Mouse (Mus musculus) kidney, postnatal 0 days (tissue): ENCODE measurements around the gene Efcc1. TPM values are rescaled to one million over a fixed set of nuclear protein-coding genes. Genes with fewer than 3 reads are reported as not detected.

ENCODE experiments used
- ATAC-seq: fragments of 200-750 bp; cut with Nextera tagmentation; replicated peaks from 2 replicates; pipeline ENCODE4 v1.8.0; 2017; ENCODE audit warnings: low read depth, moderate number of reproducible peaks, moderate TSS enrichment, moderate library complexity; ENCODE audit not compliant: low FRiP score
- DNase-seq: peaks from one replicate; pipeline ENCODE4 v3.0.0-alpha.2; 2016; ENCODE audit warnings: low spot score
- H3K27ac ChIP-seq: fragments of 300-500 bp; sonication (generic); 2 replicates; pipeline ENCODE4 v1.5.1; 2014; ENCODE audit warnings: mild to moderate bottlenecking
- H3K27me3 ChIP-seq: fragments of 300-500 bp; sonication (generic); 2 replicates; pipeline ENCODE4 v1.6.1; 2014; ENCODE audit warnings: low read length, mixed read lengths; ENCODE audit not compliant: insufficient read depth
- H3K36me3 ChIP-seq: fragments of 300-500 bp; sonication (generic); 2 replicates; pipeline ENCODE4 v1.6.1; 2014; ENCODE audit warnings: low read length, mixed read lengths; ENCODE audit not compliant: insufficient read depth
- H3K4me1 ChIP-seq: fragments of 300-500 bp; sonication (generic); replicated peaks from 2 replicates; pipeline ENCODE4 v1.6.1; 2014; ENCODE audit warnings: antibody characterized with exemption, low read length, mixed read lengths; ENCODE audit not compliant: insufficient read depth
- H3K4me2 ChIP-seq: fragments of 300-500 bp; sonication (generic); 2 replicates; pipeline ENCODE4 v1.6.1; 2014; ENCODE audit warnings: mild to moderate bottlenecking, low read length, moderate library complexity, mixed read lengths
- H3K4me3 ChIP-seq: fragments of 300-500 bp; sonication (generic); replicated peaks from 2 replicates; pipeline ENCODE4 v1.5.1; 2014; ENCODE audit warnings: low read depth, low read length
- H3K9ac ChIP-seq: fragments of 300-500 bp; sonication (generic); 2 replicates; pipeline ENCODE4 v1.6.1; 2014; ENCODE audit warnings: low read depth, low read length
- H3K9me3 ChIP-seq: fragments of 300-500 bp; sonication (generic); replicated peaks from 2 replicates; pipeline ENCODE4 v1.6.1; 2016; ENCODE audit warnings: low read length, inconsistent platforms, mixed read lengths
- CTCF ChIP-seq: IDR thresholded peaks from 2 replicates; pipeline ENCODE4 v1.5.1; 2016; ENCODE audit warnings: antibody characterized with exemption, low read depth, mild to moderate bottlenecking, moderate library complexity
- WGBS: fragments of 180-500 bp; shearing (Covaris S2); extraction: QIAGEN DNeasy Blood & Tissue Kit; methylation state at CpG from one replicate; pipeline ENCODE4 v1.1.7; 2014; 5-methylcytosine and 5-hydroxymethylcytosine counted together
- polyA plus RNA-seq: library from polyadenylated mRNA; unstranded; fragments of >200 nt; fragmentation: Nextera tagmentation; extraction: Ambion mirVana; gene quantifications from 2 replicates; pipeline ENCODE4 v1.2.1, GENCODE M21; 2015

Gene Efcc1
- polyA plus RNA-seq, 1 experiment from 2014 or later = 2.0 TPM

GRCm38 (mm10) chr6:87748078-87748477 lies 17.4 kb downstream of the Efcc1 start:
- Histone ChIP-seq H3K4me3 (no peak overlapping the region), H3K9me3 (no peaks in the 10 kb centered on the region), H3K27me3 (no peaks in the 10 kb centered on the region), H3K27ac (no peak overlapping the region), H3K9ac (no peak overlapping the region), H3K4me1 (no peaks in the 10 kb centered on the region), H3K36me3 (0 out of 2 replicates have a peak, but pooled peaks cover 4% of the 10 kb centered on the region), H3K4me2 (no peak overlapping the region)
- ATAC-seq (no peak), DNase-seq (no peak)
- 96% methylated on average over 2 of the region's 2 CpGs for WGBS
- no peak for TF ChIP-seq CTCF

- Histone ChIP-seq H3K27me3 (no peaks in the 10 kb centered on the region), H3K36me3 (0 out of 2 replicates have a peak, but pooled peaks cover 4% of the 10 kb centered on the region), H3K9me3 (no peaks in the 10 kb centered on the region), H3K4me2 (no peak overlapping the region), H3K27ac (no peak overlapping the region), H3K4me3 (no peak overlapping the region), H3K4me1 (no peaks in the 10 kb centered on the region), H3K9ac (no peak overlapping the region)
- TF ChIP-seq CTCF = no peak
- 82% methylated on average over 6 of the region's 6 CpGs for WGBS
- ATAC-seq (no peak), DNase-seq (peak; percentile 50)
Measured at GRCm38 (mm10) chr6:87748531-87748930, 17.9 kb downstream of the Efcc1 start.

GRCm38 (mm10) chr6:87750184-87750910 lies 19.7 kb downstream of the Efcc1 start:
- Histone ChIP-seq H3K27me3 (no peaks in the 10 kb centered on the region), H3K4me3 (no peak overlapping the region), H3K4me1 (no peaks in the 10 kb centered on the region), H3K4me2 (no peak overlapping the region), H3K9me3 (no peaks in the 10 kb centered on the region), H3K9ac (no peak overlapping the region), H3K27ac (no peak overlapping the region), H3K36me3 (0 out of 2 replicates have a peak, but pooled peaks cover 4% of the 10 kb centered on the region)
- no peak for ATAC-seq
- DNase-seq = no peak
- TF ChIP-seq CTCF = no peak
- 81% methylated on average over 8 of the region's 8 CpGs for WGBS

GRCm38 (mm10) chr6:87751574-87751973 lies 20.9 kb downstream of the Efcc1 start:
- Histone ChIP-seq H3K4me3 (no peak overlapping the region), H3K27ac (no peak overlapping the region), H3K9ac (no peak overlapping the region), H3K4me1 (no peaks in the 10 kb centered on the region), H3K36me3 (0 out of 2 replicates have a peak, but pooled peaks cover 4% of the 10 kb centered on the region), H3K4me2 (no peak overlapping the region), H3K9me3 (no peaks in the 10 kb centered on the region), H3K27me3 (no peaks in the 10 kb centered on the region)
- WGBS = 93% methylated on average over 6 of the region's 6 CpGs
- ATAC-seq (no peak), DNase-seq (no peak)
- TF ChIP-seq CTCF = no peak

GRCm38 (mm10) chr6:87755196-87755595 lies 24.5 kb downstream of the Efcc1 start:
- Histone ChIP-seq H3K9ac (no peak overlapping the region), H3K27me3 (no peaks in the 10 kb centered on the region), H3K4me1 (no peaks in the 10 kb centered on the region), H3K4me3 (no peak overlapping the region), H3K4me2 (no peak overlapping the region), H3K9me3 (no peaks in the 10 kb centered on the region), H3K36me3 (0 out of 2 replicates have a peak, but pooled peaks cover 4% of the 10 kb centered on the region), H3K27ac (no peak overlapping the region)
- no peak for TF ChIP-seq CTCF
- ATAC-seq (no peak), DNase-seq (no peak)
- WGBS = 91% methylated on average over 4 of the region's 4 CpGs

GRCm38 (mm10) chr6:87756896-87757295 lies 26.2 kb downstream of the Efcc1 start:
- H3K4me2 ChIP-seq = no peak overlapping the region
- 88% methylated on average over 8 of the region's 8 CpGs for WGBS
- no peak for ATAC-seq

More at GRCm38 (mm10) chr6:87756896-87757295, 26.2 kb downstream of the Efcc1 start:
- H3K27me3 ChIP-seq = no peaks in the 10 kb centered on the region
- no peak overlapping the region for H3K4me3 ChIP-seq
- no peak for DNase-seq
- H3K4me1 ChIP-seq = no peaks in the 10 kb centered on the region
- H3K9ac ChIP-seq = no peak overlapping the region
- no peaks in the 10 kb centered on the region for H3K36me3 ChIP-seq
- no peak for TF ChIP-seq CTCF
- no peaks in the 10 kb centered on the region for H3K9me3 ChIP-seq
- H3K27ac ChIP-seq = no peak overlapping the region
